Mouse (Mus musculus) neural tube, embryonic 12.5 days (tissue): Measurements from ENCODE around the gene Ltbp1. TPM values are rescaled to one million over a fixed set of nuclear protein-coding genes. Genes with fewer than 3 reads are reported as not detected.

Experiments
- ATAC-seq: fragments of 200-750 bp; cut with Nextera tagmentation; 2 replicates; pipeline ENCODE4 v1.8.0; 2017; ENCODE audit warnings: low read depth, mild to moderate bottlenecking, moderate TSS enrichment, moderate library complexity; ENCODE audit not compliant: low FRiP score
- H3K27ac ChIP-seq: fragments of 300-500 bp; sonication (generic); 2 replicates; pipeline ENCODE4 v1.5.1; 2016
- H3K27me3 ChIP-seq: fragments of 300-500 bp; sonication (generic); replicated peaks from 2 replicates; pipeline ENCODE4 v1.6.1; 2016; ENCODE audit warnings: mild to moderate bottlenecking
- H3K36me3 ChIP-seq: fragments of 300-500 bp; sonication (generic); 2 replicates; pipeline ENCODE4 v1.6.1; 2016; ENCODE audit warnings: mild to moderate bottlenecking
- H3K4me1 ChIP-seq: fragments of 300-500 bp; sonication (generic); 2 replicates; pipeline ENCODE4 v1.6.1; 2016
- H3K4me2 ChIP-seq: fragments of 300-500 bp; sonication (generic); replicated peaks from 2 replicates; pipeline ENCODE4 v1.6.1; 2016; ENCODE audit warnings: mild to moderate bottlenecking
- H3K4me3 ChIP-seq: fragments of 300-500 bp; sonication (generic); 2 replicates; pipeline ENCODE4 v1.5.1; 2016
- H3K9ac ChIP-seq: fragments of 300-500 bp; sonication (generic); 2 replicates; pipeline ENCODE4 v1.6.1; 2016; ENCODE audit warnings: mild to moderate bottlenecking
- H3K9me3 ChIP-seq: fragments of 300-500 bp; sonication (generic); 2 replicates; pipeline ENCODE4 v1.6.1; 2016; ENCODE audit warnings: mild to moderate bottlenecking
- WGBS: fragments of 180-500 bp; shearing (Covaris S2); methylation state at CpG from one replicate; pipeline ENCODE4 v1.1.7; 2016; 5-methylcytosine and 5-hydroxymethylcytosine counted together
- polyA plus RNA-seq: library from polyadenylated mRNA; unstranded; fragments of >200 nt; fragmentation: Nextera tagmentation; extraction: Ambion mirVana; gene quantifications from 2 replicates; pipeline ENCODE4 v1.2.1, GENCODE M21; 2016

Ltbp1 gene
- polyA plus RNA-seq, 1 experiment from 2014 or later = 7.2 TPM

GRCm38 (mm10) chr17:75198767-75199166 lies 193.4 kb downstream of the Ltbp1 start:
- Histone ChIP-seq H3K4me2 (no peak overlapping the region), H3K9me3 (no peaks in the 10 kb centered on the region), H3K4me3 (no peak overlapping the region), H3K9ac (no peak overlapping the region), H3K27ac (no peak overlapping the region), H3K4me1 (no peaks in the 10 kb centered on the region), H3K36me3 (no peaks in the 10 kb centered on the region), H3K27me3 (no peaks in the 10 kb centered on the region)
- 95% methylated on average over 2 of the region's 2 CpGs for WGBS
- no peak for ATAC-seq

- Histone ChIP-seq H3K4me1 (no peaks in the 10 kb centered on the region), H3K9ac (no peak overlapping the region), H3K36me3 (no peaks in the 10 kb centered on the region), H3K27me3 (no peaks in the 10 kb centered on the region), H3K4me3 (no peak overlapping the region), H3K9me3 (no peaks in the 10 kb centered on the region), H3K27ac (no peak overlapping the region), H3K4me2 (no peak overlapping the region)
- no peak for ATAC-seq
- WGBS = 87% methylated on average over 9 of the region's 9 CpGs
Observed at GRCm38 (mm10) chr17:75199694-75200093, 194.3 kb downstream of the Ltbp1 start.

GRCm38 (mm10) chr17:75202314-75202713 lies 196.9 kb downstream of the Ltbp1 start:
- H3K4me3 ChIP-seq = no peak overlapping the region
- ATAC-seq = no peak
- no peaks in the 10 kb centered on the region for H3K27me3 ChIP-seq
- H3K4me2 ChIP-seq = no peak overlapping the region
- no peaks in the 10 kb centered on the region for H3K4me1 ChIP-seq
- no peak overlapping the region for H3K27ac ChIP-seq
- no peaks in the 10 kb centered on the region for H3K36me3 ChIP-seq
- H3K9me3 ChIP-seq = no peaks in the 10 kb centered on the region
- no peak overlapping the region for H3K9ac ChIP-seq
- WGBS = 64% methylated on average over 3 of the region's 3 CpGs

- no peak for ATAC-seq
- no peaks in the 10 kb centered on the region for H3K36me3 ChIP-seq
Observed at GRCm38 (mm10) chr17:75204065-75204464, 198.7 kb downstream of the Ltbp1 start.

GRCm38 (mm10) chr17:75206281-75206680 lies 200.9 kb downstream of the Ltbp1 start:
- H3K4me2 ChIP-seq = no peak overlapping the region
- H3K9me3 ChIP-seq = no peaks in the 10 kb centered on the region
- H3K9ac ChIP-seq = no peak overlapping the region
- H3K27ac ChIP-seq = no peak overlapping the region
- no peak for ATAC-seq
- no peaks in the 10 kb centered on the region for H3K27me3 ChIP-seq
- H3K36me3 ChIP-seq = no peaks in the 10 kb centered on the region
- 69% methylated on average over 3 of the region's 3 CpGs for WGBS
- no peak overlapping the region for H3K4me3 ChIP-seq
- no peaks in the 10 kb centered on the region for H3K4me1 ChIP-seq

More at GRCm38 (mm10) chr17:75204065-75204464, 198.7 kb downstream of the Ltbp1 start:
- Histone ChIP-seq H3K4me2 (no peak overlapping the region), H3K9me3 (no peaks in the 10 kb centered on the region), H3K27ac (no peak overlapping the region), H3K4me1 (no peaks in the 10 kb centered on the region), H3K27me3 (no peaks in the 10 kb centered on the region), H3K9ac (no peak overlapping the region), H3K4me3 (no peak overlapping the region)
- whole genome bisulfite sequencing = 91% methylated on average over 1 of the region's 1 CpGs

- no peak for ATAC-seq
- 43% methylated on average over 7 of the region's 7 CpGs for WGBS
Observed at GRCm38 (mm10) chr17:75208164-75208698, 202.9 kb downstream of the Ltbp1 start.

GRCm38 (mm10) chr17:75210526-75210925 lies 205.2 kb downstream of the Ltbp1 start:
- 88% methylated on average over 4 of the region's 4 CpGs for WGBS
- ATAC-seq = no peak
- Histone ChIP-seq H3K27ac (no peak overlapping the region), H3K27me3 (no peaks in the 10 kb centered on the region), H3K36me3 (no peaks in the 10 kb centered on the region), H3K4me2 (no peak overlapping the region), H3K4me3 (no peak overlapping the region), H3K9ac (no peak overlapping the region), H3K9me3 (no peaks in the 10 kb centered on the region), H3K4me1 (no peaks in the 10 kb centered on the region)

More at GRCm38 (mm10) chr17:75208164-75208698, 202.9 kb downstream of the Ltbp1 start:
- no peaks in the 10 kb centered on the region for H3K9me3 ChIP-seq
- H3K4me3 ChIP-seq = no peak overlapping the region
- no peaks in the 10 kb centered on the region for H3K36me3 ChIP-seq
- no peak overlapping the region for H3K4me2 ChIP-seq
- no peaks in the 10 kb centered on the region for H3K27me3 ChIP-seq
- no peaks in the 10 kb centered on the region for H3K4me1 ChIP-seq
- H3K9ac ChIP-seq = no peak overlapping the region
- H3K27ac ChIP-seq = no peak overlapping the region

- Histone ChIP-seq H3K4me3 (no peak overlapping the region), H3K36me3 (no peaks in the 10 kb centered on the region), H3K27ac (no peak overlapping the region), H3K9ac (no peak overlapping the region), H3K9me3 (no peaks in the 10 kb centered on the region), H3K27me3 (no peaks in the 10 kb centered on the region), H3K4me1 (no peaks in the 10 kb centered on the region), H3K4me2 (no peak overlapping the region)
- ATAC-seq = no peak
- 95% methylated on average over 2 of the region's 2 CpGs for WGBS
Observed at GRCm38 (mm10) chr17:75216362-75216761, 211.0 kb downstream of the Ltbp1 start.

- Histone ChIP-seq H3K4me2 (no peak overlapping the region), H3K27me3 (no peaks in the 10 kb centered on the region), H3K4me3 (no peak overlapping the region), H3K27ac (no peak overlapping the region), H3K36me3 (no peaks in the 10 kb centered on the region), H3K9me3 (no peaks in the 10 kb centered on the region), H3K9ac (no peak overlapping the region), H3K4me1 (no peaks in the 10 kb centered on the region)
- no peak for ATAC-seq
- WGBS = 92% methylated on average over 6 of the region's 6 CpGs
Observed at GRCm38 (mm10) chr17:75218700-75219099, 213.3 kb downstream of the Ltbp1 start.

- no peaks in the 10 kb centered on the region for H3K4me1 ChIP-seq
- H3K9me3 ChIP-seq = no peaks in the 10 kb centered on the region
- no peak overlapping the region for H3K9ac ChIP-seq
- H3K27me3 ChIP-seq = no peaks in the 10 kb centered on the region
- no peak overlapping the region for H3K27ac ChIP-seq
- no peak overlapping the region for H3K4me2 ChIP-seq
- no peaks in the 10 kb centered on the region for H3K36me3 ChIP-seq
- WGBS = 89% methylated on average over 3 of the region's 3 CpGs
- H3K4me3 ChIP-seq = no peak overlapping the region
- ATAC-seq = no peak
Observed at GRCm38 (mm10) chr17:75228321-75228720, 223.0 kb downstream of the Ltbp1 start.

GRCm38 (mm10) chr17:75233206-75233605 lies 227.8 kb downstream of the Ltbp1 start:
- H3K4me3 ChIP-seq = no peak overlapping the region
- H3K9ac ChIP-seq = no peak overlapping the region
- H3K9me3 ChIP-seq = no peaks in the 10 kb centered on the region
- H3K27ac ChIP-seq = no peak overlapping the region
- H3K4me2 ChIP-seq = no peak overlapping the region
- no peaks in the 10 kb centered on the region for H3K36me3 ChIP-seq
- H3K4me1 ChIP-seq = no peaks in the 10 kb centered on the region
- ATAC-seq = no peak
- H3K27me3 ChIP-seq = no peaks in the 10 kb centered on the region
- WGBS = 21% methylated on average over 2 of the region's 2 CpGs

- H3K4me2 ChIP-seq = no peak overlapping the region
- H3K4me1 ChIP-seq = no peaks in the 10 kb centered on the region
- H3K9ac ChIP-seq = no peak overlapping the region
- no peak overlapping the region for H3K27ac ChIP-seq
- ATAC-seq = no peak
- H3K4me3 ChIP-seq = no peak overlapping the region
- H3K27me3 ChIP-seq = no peaks in the 10 kb centered on the region
- no peaks in the 10 kb centered on the region for H3K9me3 ChIP-seq
- no peaks in the 10 kb centered on the region for H3K36me3 ChIP-seq
- WGBS = 88% methylated on average over 4 of the region's 4 CpGs
Observed at GRCm38 (mm10) chr17:75233923-75234322, 228.6 kb downstream of the Ltbp1 start.

GRCm38 (mm10) chr17:75235781-75236180 lies 230.4 kb downstream of the Ltbp1 start:
- Histone ChIP-seq H3K27me3 (no peaks in the 10 kb centered on the region), H3K4me2 (no peak overlapping the region), H3K9ac (no peak overlapping the region), H3K9me3 (no peaks in the 10 kb centered on the region), H3K4me1 (no peaks in the 10 kb centered on the region), H3K36me3 (no peaks in the 10 kb centered on the region), H3K27ac (no peak overlapping the region), H3K4me3 (no peak overlapping the region)
- ATAC-seq = no peak
- WGBS = 91% methylated on average over 3 of the region's 3 CpGs
